Mouse (Mus musculus) lung, postnatal 0 days (tissue): ENCODE results near the gene Sntg2.

Source experiments
- CTCF ChIP-seq: IDR thresholded peaks from 2 replicates; pipeline ENCODE4 v1.5.1; 2016; ENCODE audit warnings: antibody characterized with exemption, mild to moderate bottlenecking
- EP300 ChIP-seq: IDR thresholded peaks from 2 replicates; pipeline ENCODE4 v1.6.1; 2016; ENCODE audit warnings: antibody characterized with exemption, mild to moderate bottlenecking, control low read depth

DNA sequence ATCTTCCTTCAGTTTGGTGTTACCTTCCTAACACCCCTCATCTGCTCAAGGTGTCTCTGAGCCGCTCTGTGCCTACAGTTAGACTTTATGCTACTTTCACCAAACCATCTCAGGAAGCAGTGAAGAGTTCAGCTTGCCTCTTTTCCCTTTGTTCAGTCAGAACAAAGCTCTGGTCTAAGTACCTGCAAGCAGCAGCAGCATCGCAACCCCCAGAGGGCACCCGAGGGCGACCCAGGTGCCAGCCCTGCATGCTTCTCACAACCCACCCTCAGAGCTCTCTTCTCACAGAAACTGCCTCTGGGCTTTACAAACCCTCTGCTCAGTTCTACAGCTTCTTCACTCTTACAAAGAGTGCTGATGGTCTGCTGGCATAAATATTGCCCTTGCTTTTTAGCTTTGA, 120.8 kb downstream of the Sntg2 start:
- TF ChIP-seq CTCF = no peak
- TF ChIP-seq EP300 = no peak
